In genomic region chr13:48594605-48595004, GRCm38 (mm10) we compare ENCODE assay signal across 14 mouse cellular contexts. TPM values are rescaled to one million over a fixed set of nuclear protein-coding genes. Genes with fewer than 3 reads are reported as not detected.
DNase-seq lines count a peak whose midpoint lies in the region; ATAC-seq and TF ChIP-seq lines count a peak whose summit lies in the region.
"Had no signal": no experiment of that assay in that cellular context is flagged by ENCODE, and none has a peak within 500 bp of the region (broad histone marks: within the 10 kb centered on the region; RNA-seq: fewer than 3 reads in every experiment).

No protein-coding gene starts in this region.

- 45% methylated on average over 7 of the region's 7 CpGs for WGBS in neural tube, embryonic 11.5 days
- WGBS in midbrain, embryonic 10.5 days = 56% methylated on average over 7 of the region's 7 CpGs
- WGBS in cerebellum, adult 2 months = 54% methylated on average over 7 of the region's 7 CpGs

- no peak for TF ChIP-seq CTCF in cerebellum, adult 2 months (IDR thresholded peaks at IDR 0.05; ENCODE audit: borderline replicate concordance, insufficient read depth, low read depth, low read length)

- H3K4me2 ChIP-seq in neural tube, embryonic 11.5 days (ENCODE audit: low read depth) = no peak overlapping the region
- H3K4me2 ChIP-seq: limb, embryonic 15.5 days had no signal

- no peaks in the 10 kb centered on the region for H3K9me3 ChIP-seq in neural tube, embryonic 11.5 days (ENCODE audit: control insufficient read depth, low read length)
- no peaks in the 10 kb centered on the region for H3K9me3 ChIP-seq in midbrain, embryonic 10.5 days (replicated peaks)
- H3K9me3 ChIP-seq: limb, embryonic 15.5 days had no signal

- H3K27ac ChIP-seq in neural tube, embryonic 11.5 days (ENCODE audit: low read depth, low read length) = no peak overlapping the region; the same call in 1 of the 2 replicates
- peak overlapping the region; percentile 84 for H3K27ac ChIP-seq in midbrain, embryonic 10.5 days (replicated peaks)
- no peak overlapping the region for H3K27ac ChIP-seq in cerebellum, adult 2 months (ENCODE audit: insufficient read depth, low read length)
- H3K27ac ChIP-seq: kidney, postnatal 0 days; limb, embryonic 15.5 days had no signal

- no peaks in the 10 kb centered on the region for H3K27me3 ChIP-seq in neural tube, embryonic 11.5 days (ENCODE audit: control insufficient read depth, insufficient read depth, low read length)
- no peaks in the 10 kb centered on the region for H3K27me3 ChIP-seq in midbrain, embryonic 10.5 days (ENCODE audit: low read depth, poor library complexity, severe bottlenecking)
- no peaks in the 10 kb centered on the region for H3K27me3 ChIP-seq in cerebellum, adult 2 months (ENCODE audit: control insufficient read depth, insufficient read depth, low read length)
- H3K27me3 ChIP-seq: limb, embryonic 15.5 days had no signal

- 0 out of 2 replicates have a peak, but pooled peaks cover 3% of the 10 kb centered on the region for H3K4me1 ChIP-seq in neural tube, embryonic 11.5 days (ENCODE audit: control insufficient read depth, insufficient read depth, low read length)
- peaks cover 39% of the 10 kb centered on the region for H3K4me1 ChIP-seq in midbrain, embryonic 10.5 days
- H3K4me1 ChIP-seq in cerebellum, adult 2 months (ENCODE audit: control insufficient read depth, insufficient read depth, low read length) = no peaks in the 10 kb centered on the region

- H3K4me3 ChIP-seq in neural tube, embryonic 11.5 days (ENCODE audit: low read depth, low read length) = no peak overlapping the region
- peak overlapping the region; percentile 12 for H3K4me3 ChIP-seq in midbrain, embryonic 10.5 days
- no peak overlapping the region for H3K4me3 ChIP-seq in cerebellum, adult 2 months (replicated peaks; ENCODE audit: insufficient read depth, low read depth, low read length)
- H3K4me3 ChIP-seq: limb, embryonic 15.5 days had no signal

- peak; percentile 20; the same call in 1 of the 2 replicates for ATAC-seq in neural tube, embryonic 11.5 days (ENCODE audit: insufficient read depth, low FRiP score, low TSS enrichment)
- ATAC-seq: CD4-positive, CD25-positive, alpha-beta regulatory T cell, adult 4 months had no signal

- TF ChIP-seq POLR2A in cerebellum, adult 2 months (IDR thresholded peaks at IDR 0.05; ENCODE audit: borderline replicate concordance, insufficient read depth, low read length) = no peak

- H3K36me3 ChIP-seq in neural tube, embryonic 11.5 days (ENCODE audit: control insufficient read depth, insufficient read depth, low read length) = no peaks in the 10 kb centered on the region
- H3K36me3 ChIP-seq in midbrain, embryonic 10.5 days = peaks cover 13% of the 10 kb centered on the region

- no peak overlapping the region for H3K9ac ChIP-seq in neural tube, embryonic 11.5 days (ENCODE audit: low read length)
- H3K9ac ChIP-seq: limb, embryonic 15.5 days had no signal

- peak; percentile 29 for DNase-seq in neural tube, embryonic 11.5 days (ENCODE audit: low spot score)
- DNase-seq in neural tube, embryonic 10.5 days (ENCODE audit: extremely low spot score, low spot score) = no peak
- DNase-seq in frontal cortex, postnatal 36 days (ENCODE audit: low spot score in 2 of 2) = peak; percentile 54 to 62
- DNase-seq in midbrain, embryonic 10.5 days (ENCODE audit: low spot score) = peak; percentile 23
- peak; percentile 64 for DNase-seq in right cerebral cortex, postnatal 25 days
- no peak for DNase-seq in lung, postnatal 25 days (ENCODE audit: low spot score)
- DNase-seq in urinary bladder, adult 2 months (ENCODE audit: low spot score) = no peak
- no peak for DNase-seq in cerebellum, adult 2 months
- DNase-seq: cerebellum, adult 11-12 months; heart, postnatal 10 days; thymus, adult 18-20 months had no signal

RNA-seq across cellular contexts. Expression of gene Ptpdc1, which starts 30.9 kb away (rescaled TPM):
- 14.5 and 15.0 TPM in 2 replicates for polyA plus RNA-seq in neural tube, embryonic 11.5 days (2014; fragmentation: Nextera tagmentation; extraction: Ambion mirVana)
- polyA plus RNA-seq in midbrain, embryonic 10.5 days (2016; fragmentation: Nextera tagmentation; extraction: Ambion mirVana) = 11.0 and 13.8 TPM in 2 replicates
- 4.5 and 8.1 TPM in 2 replicates for polyA plus RNA-seq in urinary bladder, adult 2 months (2012; rRNA removed)
- polyA plus RNA-seq in cerebellum, adult 2 months (2012; rRNA removed) = 21.8 and 23.1 TPM in 2 replicates

Comparison
In these comparisons a context has a peak if more than half of its experiments do, and no peak if none do; other contexts are left out.
1. DNase-seq: peak in neural tube, embryonic 11.5 days (single experiment), frontal cortex, postnatal 36 days (2 of 2), midbrain, embryonic 10.5 days (single experiment) and right cerebral cortex, postnatal 25 days (single experiment); none in neural tube, embryonic 10.5 days (single experiment), lung, postnatal 25 days (single experiment), urinary bladder, adult 2 months (single experiment) and cerebellum, adult 2 months (0 of 2).